In genomic region chr8:50916733-50917113, GRCm38 (mm10) we compare ENCODE assay signal across 8 mouse cellular contexts.
DNase-seq lines count a peak whose midpoint lies in the region; ATAC-seq and TF ChIP-seq lines count a peak whose summit lies in the region.

No protein-coding gene starts in this region.

- 0 out of 2 replicates have a peak overlapping the region, but pooled peaks have one; percentile 36 for H3K9ac ChIP-seq in kidney, embryonic 15.5 days
- H3K9ac ChIP-seq in embryonic facial prominence, embryonic 13.5 days: peak overlapping the region; percentile 69; the same call in 1 of the 2 replicates
- H3K9ac ChIP-seq in hindbrain, embryonic 15.5 days: peak overlapping the region; percentile 67
- peak overlapping the region; percentile 70 for H3K9ac ChIP-seq in midbrain, postnatal 0 days (replicated peaks; ENCODE audit: low read length, poor library complexity, severe bottlenecking)

- no peak overlapping the region for H3K27ac ChIP-seq in kidney, embryonic 15.5 days
- no peak overlapping the region for H3K27ac ChIP-seq in embryonic facial prominence, embryonic 13.5 days
- peak overlapping the region; percentile 86 for H3K27ac ChIP-seq in hindbrain, embryonic 15.5 days (replicated peaks)
- peak overlapping the region; percentile 82 for H3K27ac ChIP-seq in midbrain, postnatal 0 days (ENCODE audit: low read depth, low read length)

- WGBS in kidney, embryonic 15.5 days: under 1% methylated on average over 8 of the region's 8 CpGs
- WGBS in embryonic facial prominence, embryonic 13.5 days: under 1% methylated on average over 8 of the region's 8 CpGs
- 1% methylated on average over 8 of the region's 8 CpGs for WGBS in hindbrain, embryonic 15.5 days
- WGBS in midbrain, postnatal 0 days: 2% methylated on average over 8 of the region's 8 CpGs

- peaks cover 48% of the 10 kb centered on the region for H3K27me3 ChIP-seq in kidney, embryonic 15.5 days
- peaks cover 49% of the 10 kb centered on the region for H3K27me3 ChIP-seq in embryonic facial prominence, embryonic 13.5 days
- H3K27me3 ChIP-seq in hindbrain, embryonic 15.5 days: no peaks in the 10 kb centered on the region
- H3K27me3 ChIP-seq in midbrain, postnatal 0 days (ENCODE audit: insufficient read depth, low read length): no peaks in the 10 kb centered on the region

- H3K36me3 ChIP-seq in kidney, embryonic 15.5 days: no peaks in the 10 kb centered on the region
- no peaks in the 10 kb centered on the region for H3K36me3 ChIP-seq in embryonic facial prominence, embryonic 13.5 days
- no peaks in the 10 kb centered on the region for H3K36me3 ChIP-seq in hindbrain, embryonic 15.5 days
- H3K36me3 ChIP-seq in midbrain, postnatal 0 days (ENCODE audit: insufficient read depth, low read length): no peaks in the 10 kb centered on the region

- intact Hi-C loops in gastrocnemius, postnatal 14 days (cut with DNase I; ENCODE audit: low total_unique reads): no loop called here

- peak overlapping the region; percentile 62 for H3K4me3 ChIP-seq in kidney, embryonic 15.5 days (replicated peaks)
- peak overlapping the region; percentile 62 for H3K4me3 ChIP-seq in embryonic facial prominence, embryonic 13.5 days
- H3K4me3 ChIP-seq in hindbrain, embryonic 15.5 days: peak overlapping the region; percentile 75
- H3K4me3 ChIP-seq in midbrain, postnatal 0 days (ENCODE audit: low read depth, low read length): peak overlapping the region; percentile 83

- peak overlapping the region; percentile 100 for H3K4me2 ChIP-seq in kidney, embryonic 15.5 days
- H3K4me2 ChIP-seq in embryonic facial prominence, embryonic 13.5 days: peak overlapping the region; percentile 100
- H3K4me2 ChIP-seq in hindbrain, embryonic 15.5 days: peak overlapping the region; percentile 97
- peak overlapping the region; percentile 83 for H3K4me2 ChIP-seq in midbrain, postnatal 0 days (ENCODE audit: low read depth, low read length, poor library complexity, severe bottlenecking)

- TF ChIP-seq CTCF in midbrain, postnatal 0 days (IDR thresholded peaks at IDR 0.05): no peak

- DNase-seq in kidney, adult 11 months: no peak
- DNase-seq in midbrain, postnatal 0 days (ENCODE audit: low spot score): peak; percentile 5
- no peak for DNase-seq in gastrocnemius, postnatal 25 days
- DNase-seq in gastrocnemius, postnatal 14 days: no peak

- peak; percentile 14; the same call in 1 of the 2 replicates for ATAC-seq in kidney, embryonic 15.5 days (replicated peaks; ENCODE audit: low FRiP score)
- ATAC-seq in embryonic facial prominence, embryonic 13.5 days (ENCODE audit: insufficient number of reproducible peaks, insufficient read depth, low FRiP score, low TSS enrichment, low read depth): no peak
- ATAC-seq in hindbrain, embryonic 15.5 days (ENCODE audit: low FRiP score, low read depth): no peak; the same call in 1 of the 2 replicates
- ATAC-seq in midbrain, postnatal 0 days (ENCODE audit: low FRiP score): no peak
- no peak for ATAC-seq in erythroblast, adult 5-6 weeks (replicated peaks; ENCODE audit: low FRiP score, poor library complexity, severe bottlenecking)

- no peaks in the 10 kb centered on the region for H3K9me3 ChIP-seq in kidney, embryonic 15.5 days (replicated peaks)
- no peaks in the 10 kb centered on the region for H3K9me3 ChIP-seq in embryonic facial prominence, embryonic 13.5 days
- H3K9me3 ChIP-seq in hindbrain, embryonic 15.5 days: no peaks in the 10 kb centered on the region
- no peaks in the 10 kb centered on the region for H3K9me3 ChIP-seq in midbrain, postnatal 0 days (ENCODE audit: low read length)

- H3K4me1 ChIP-seq in kidney, embryonic 15.5 days: peaks cover 10% of the 10 kb centered on the region
- peaks cover 14% of the 10 kb centered on the region; the same call in 1 of the 2 replicates for H3K4me1 ChIP-seq in embryonic facial prominence, embryonic 13.5 days
- peaks cover 7% of the 10 kb centered on the region for H3K4me1 ChIP-seq in hindbrain, embryonic 15.5 days (replicated peaks)
- no peaks in the 10 kb centered on the region for H3K4me1 ChIP-seq in midbrain, postnatal 0 days (ENCODE audit: insufficient read depth, low read length)

Comparison
In these comparisons a context has a peak if more than half of its experiments do, and no peak if none do; other contexts are left out.
1. H3K27ac ChIP-seq: peak in hindbrain, embryonic 15.5 days (single experiment) and midbrain, postnatal 0 days (single experiment); none in kidney, embryonic 15.5 days (single experiment) and embryonic facial prominence, embryonic 13.5 days (single experiment).
2. Peak in every context shown above with its lines, with median percentiles within 50 percentile points of each other: H3K4me2 ChIP-seq, H3K4me3 ChIP-seq and H3K9ac ChIP-seq.